Mouse (Mus musculus) MEL (cell line): ENCODE measurements around the gene Arid1a. TPM values are rescaled to one million over a fixed set of nuclear protein-coding genes. Genes with fewer than 3 reads are reported as not detected.

Experiments
- DNase-seq: peaks from one replicate; pipeline ENCODE4 v3.0.0; 2011; ENCODE audit warnings: low read depth, low spot score
- H3K27ac ChIP-seq: 2 replicates; pipeline ENCODE4 v1.5.1; 2012; ENCODE audit warnings: low read depth, mild to moderate bottlenecking, control low read depth, low read length, moderate library complexity; ENCODE audit not compliant: control insufficient read depth
- H3K27me3 ChIP-seq, 2 experiments: fragments of 150-350 bp in 1 of 2; sonication (generic) in 1 of 2; 2 replicates each; pipeline ENCODE4 v1.6.1; 2012; ENCODE audit warnings: low read length in 2 of 2, mild to moderate bottlenecking in 2 of 2, improper control_type of control experiment in 1 of 2, moderate library complexity in 1 of 2; ENCODE audit not compliant: insufficient read depth in 2 of 2, control insufficient read depth in 1 of 2
- H3K36me3 ChIP-seq, 2 experiments: 2 replicates each; pipeline ENCODE4 v1.6.1; 2012 to 2014; ENCODE audit warnings: low read length in 2 of 2, improper control_type of control experiment in 1 of 2, inconsistent platforms in 1 of 2, mild to moderate bottlenecking in 1 of 2; ENCODE audit not compliant: insufficient read depth in 2 of 2, control insufficient read depth in 1 of 2
- H3K4me1 ChIP-seq, 2 experiments: fragments of 150-350 bp in 1 of 2; sonication (generic) in 1 of 2; 2 replicates each; pipeline ENCODE4 v1.6.1; 2012; ENCODE audit warnings: low read length in 2 of 2, improper control_type of control experiment in 1 of 2, mild to moderate bottlenecking in 1 of 2; ENCODE audit not compliant: insufficient read depth in 2 of 2, control insufficient read depth in 1 of 2
- H3K4me3 ChIP-seq, 2 experiments: fragments of 150-350 bp in 1 of 2; sonication (generic) in 1 of 2; 2 replicates each; pipeline ENCODE4 v1.5.1; 2012; ENCODE audit warnings: low read depth in 2 of 2, low read length in 2 of 2, mild to moderate bottlenecking in 2 of 2, moderate library complexity in 2 of 2, control low read depth in 1 of 2, improper control_type of control experiment in 1 of 2; ENCODE audit not compliant: control insufficient read depth in 1 of 2, insufficient read depth in 1 of 2
- H3K79me2 ChIP-seq: 2 replicates; pipeline ENCODE4 v1.6.1; 2012; ENCODE audit warnings: mild to moderate bottlenecking, low read length, moderate library complexity; ENCODE audit not compliant: control insufficient read depth, poor library complexity, insufficient read depth
- H3K9ac ChIP-seq: 2 replicates; pipeline ENCODE4 v1.6.1; 2012; ENCODE audit warnings: low read depth, mild to moderate bottlenecking, control low read depth, low read length, moderate library complexity; ENCODE audit not compliant: control insufficient read depth, poor library complexity, severe bottlenecking
- H3K9me3 ChIP-seq: fragments of 150-350 bp; sonication (generic); replicated peaks from 2 replicates; pipeline ENCODE4 v1.6.1; 2012; ENCODE audit warnings: mild to moderate bottlenecking, low read length, improper control_type of control experiment, moderate library complexity; ENCODE audit not compliant: insufficient read depth
- CTCF ChIP-seq, 3 experiments: IDR thresholded peaks in 2 of 3; conservative IDR thresholded peaks in 1 of 3; 2 replicates each; pipeline ENCODE4 v1.5.1; 2011 to 2012; ENCODE audit warnings: low read length in 3 of 3, low read depth in 2 of 3, mild to moderate bottlenecking in 2 of 3, improper control_type of control experiment in 1 of 3, inconsistent platforms in 1 of 3, mixed read lengths in 1 of 3, moderate library complexity in 1 of 3; ENCODE audit not compliant: control insufficient read depth in 1 of 3, insufficient read depth in 1 of 3, poor library complexity in 1 of 3, severe bottlenecking in 1 of 3
- E2F4 ChIP-seq: IDR thresholded peaks from 2 replicates; pipeline ENCODE4 v1.6.1; 2011; ENCODE audit warnings: low read depth, low read length, improper control_type of control experiment, borderline replicate concordance
- ELF1 ChIP-seq: IDR thresholded peaks from 2 replicates; pipeline ENCODE4 v1.6.1; 2014; ENCODE audit warnings: low read depth, mild to moderate bottlenecking, inconsistent platforms, low read length, improper control_type of control experiment, moderate library complexity
- EP300 ChIP-seq, 2 experiments: IDR thresholded peaks; 2 replicates each; pipeline ENCODE4 v1.6.1; 2011; ENCODE audit warnings: improper control_type of control experiment in 2 of 2, low read length in 2 of 2, low read depth in 1 of 2, mild to moderate bottlenecking in 1 of 2
- ETS1 ChIP-seq: IDR thresholded peaks from 2 replicates; pipeline ENCODE4 v1.6.1; 2012; ENCODE audit warnings: low read depth, mild to moderate bottlenecking, inconsistent platforms, low read length, improper control_type of control experiment, moderate library complexity
- GABPA ChIP-seq: IDR thresholded peaks from 2 replicates; pipeline ENCODE4 v1.6.1; 2012; ENCODE audit warnings: low read depth, mild to moderate bottlenecking, inconsistent platforms, low read length, improper control_type of control experiment, moderate library complexity
- HCFC1 ChIP-seq: IDR thresholded peaks from 2 replicates; pipeline ENCODE4 v1.6.1; 2012; ENCODE audit warnings: low read depth, mild to moderate bottlenecking, inconsistent platforms, low read length, improper control_type of control experiment, moderate library complexity
- JUND ChIP-seq: IDR thresholded peaks from 2 replicates; pipeline ENCODE4 v1.6.1; 2011; ENCODE audit warnings: low read depth, mild to moderate bottlenecking, improper control_type of control experiment, low read length
- KAT2A ChIP-seq: conservative IDR thresholded peaks from 2 replicates; pipeline ENCODE4 v1.6.1; 2012; ENCODE audit warnings: low read depth, low read length, improper control_type of control experiment, inconsistent platforms
- MAFK ChIP-seq: IDR thresholded peaks from 2 replicates; pipeline ENCODE4 v1.6.1; 2011; ENCODE audit warnings: low read depth, mild to moderate bottlenecking, low read length, improper control_type of control experiment, borderline replicate concordance
- MAZ ChIP-seq: IDR thresholded peaks from 2 replicates; pipeline ENCODE4 v1.6.1; 2012; ENCODE audit warnings: low read depth, mild to moderate bottlenecking, inconsistent platforms, low read length, improper control_type of control experiment
- MEF2A ChIP-seq: IDR thresholded peaks from 2 replicates; pipeline ENCODE4 v1.6.1; 2014; ENCODE audit warnings: low read depth, mild to moderate bottlenecking, inconsistent platforms, low read length, improper control_type of control experiment; ENCODE audit not compliant: poor library complexity, insufficient replicate concordance, severe bottlenecking; ENCODE audit errors: extremely low read depth
- MYB ChIP-seq: IDR thresholded peaks from 2 replicates; pipeline ENCODE4 v1.6.1; 2011; ENCODE audit warnings: mild to moderate bottlenecking, low read depth, low read length, improper control_type of control experiment
- SMC3 ChIP-seq: IDR thresholded peaks from 2 replicates; pipeline ENCODE4 v1.6.1; 2011; ENCODE audit warnings: low read depth, low read length, improper control_type of control experiment
- TAL1 ChIP-seq: IDR thresholded peaks from 2 replicates; pipeline ENCODE4 v1.6.1; 2012; ENCODE audit warnings: mild to moderate bottlenecking, inconsistent platforms, low read length, moderate library complexity, mixed read lengths
- TBP ChIP-seq: IDR thresholded peaks from 2 replicates; pipeline ENCODE4 v1.8.0; 2011; ENCODE audit warnings: low read depth, low read length, improper control_type of control experiment
- USF1 ChIP-seq: IDR thresholded peaks from 2 replicates; pipeline ENCODE4 v1.6.1; 2014; ENCODE audit warnings: low read depth, mild to moderate bottlenecking, inconsistent platforms, low read length, improper control_type of control experiment, moderate library complexity
- USF2 ChIP-seq, 2 experiments: IDR thresholded peaks; 2 replicates each; pipeline ENCODE4 v1.6.1; 2011 to 2012; ENCODE audit warnings: improper control_type of control experiment in 2 of 2, low read length in 2 of 2, borderline replicate concordance in 1 of 2, inconsistent platforms in 1 of 2, low read depth in 1 of 2, mild to moderate bottlenecking in 1 of 2; ENCODE audit not compliant: insufficient read depth in 1 of 2
- ZC3H11A ChIP-seq: IDR thresholded peaks from 2 replicates; pipeline ENCODE4 v1.6.1; 2012; ENCODE audit warnings: low read depth, mild to moderate bottlenecking, inconsistent platforms, low read length, improper control_type of control experiment
- ZKSCAN1 ChIP-seq: IDR thresholded peaks from 2 replicates; pipeline ENCODE4 v1.6.1; 2012; ENCODE audit warnings: low read depth, mild to moderate bottlenecking, inconsistent platforms, low read length, improper control_type of control experiment, moderate library complexity
- ZNF384 ChIP-seq: IDR thresholded peaks from 2 replicates; pipeline ENCODE4 v1.6.1; 2012; ENCODE audit warnings: low read depth, mild to moderate bottlenecking, inconsistent platforms, low read length, improper control_type of control experiment
- polyA plus RNA-seq, 2 experiments: library from polyadenylated mRNA; stranded (reverse) in 1 of 2; unstranded in 1 of 2; fragments of >175 nt in 1 of 2; fragments of >200 nt in 1 of 2; gene quantifications; 2 replicates each; pipeline versions ENCODE4 v1.2.1 to v1.2.4; 2012; ENCODE audit warnings: low replicate concordance in 2 of 2, low read depth in 1 of 2; ENCODE audit not compliant: insufficient read length in 2 of 2, insufficient read depth in 1 of 2, missing spikeins in 1 of 2
- total RNA-seq: library from RNA; depleted of rRNA; stranded (reverse); fragments of 300-350 nt; gene quantifications from 2 replicates; pipeline ENCODE4 v1.2.3, GENCODE M21; 2012

Arid1a gene
- total and polyA plus RNA-seq, 3 experiments: 18.1 to 83.3 (median 70.6) TPM

GRCm38 (mm10) chr4:133631071-133631768 is 125.3 kb downstream of the Arid1a start:
- DNase-seq: no peak
- peaks cover 3 to 15% of the 10 kb centered on the region in 2 experiments; a peak in 3 of 4 replicates for H3K4me1 ChIP-seq
- no peak overlapping the region for H3K9ac ChIP-seq
- H3K27ac ChIP-seq: no peak overlapping the region
- H3K4me3 ChIP-seq: no peak overlapping the region
- H3K9me3 ChIP-seq: no peaks in the 10 kb centered on the region
- TF ChIP-seq HCFC1 (no peak), MAFK (no peak), USF2 (IDR thresholded peaks at IDR 0.05; ENCODE audit: borderline replicate concordance in 1 of 2, insufficient read depth in 1 of 2, low read depth in 1 of 2, low read length in 2 of 2) (no peak), MAZ (no peak), ELF1 (no peak), CTCF (IDR thresholded peaks at IDR 0.05 in 2 of 3, conservative IDR thresholded peaks at IDR 0.05 in 1 of 3; ENCODE audit: control insufficient read depth in 1 of 3, insufficient read depth in 1 of 3, low read depth in 2 of 3, low read length in 3 of 3, poor library complexity in 1 of 3, severe bottlenecking in 1 of 3) (no peak), USF1 (no peak), ZC3H11A (no peak), MYB (no peak), EP300 (IDR thresholded peaks at IDR 0.05; ENCODE audit: low read depth in 1 of 2, low read length in 2 of 2) (no peak), E2F4 (no peak), MEF2A (no peak), ZKSCAN1 (no peak), TAL1 (no peak), GABPA (no peak), ETS1 (no peak), JUND (no peak)
- TF ChIP-seq, all 39 proteins: peak for 0
- H3K36me3 ChIP-seq: peaks cover 0 to 6% of the 10 kb centered on the region in 2 experiments; a peak in 2 of 4 replicates
- no peaks in the 10 kb centered on the region for H3K27me3 ChIP-seq
- H3K79me2 ChIP-seq: peaks cover 8% of the 10 kb centered on the region

- Histone ChIP-seq H3K4me1 (peaks cover 3 to 15% of the 10 kb centered on the region in 2 experiments; a peak in 3 of 4 replicates), H3K9me3 (no peaks in the 10 kb centered on the region), H3K4me3 (no peak overlapping the region), H3K36me3 (peaks cover 0 to 6% of the 10 kb centered on the region in 2 experiments; a peak in 2 of 4 replicates), H3K27me3 (no peaks in the 10 kb centered on the region), H3K27ac (no peak overlapping the region), H3K9ac (no peak overlapping the region), H3K79me2 (peaks cover 8% of the 10 kb centered on the region)
- TF ChIP-seq MAFK (no peak), MAZ (no peak), TBP (no peak), CTCF (IDR thresholded peaks at IDR 0.05 in 2 of 3, conservative IDR thresholded peaks at IDR 0.05 in 1 of 3; ENCODE audit: control insufficient read depth in 1 of 3, insufficient read depth in 1 of 3, low read depth in 2 of 3, low read length in 3 of 3, poor library complexity in 1 of 3, severe bottlenecking in 1 of 3) (no peak), KAT2A (no peak), USF1 (no peak), SMC3 (no peak), ZNF384 (no peak)
- DNase-seq: no peak
These were observed 126.1 kb downstream of the Arid1a start for GRCm38 (mm10) chr4:133630326-133630920.
